Mouse (Mus musculus) stomach, embryonic 16.5 days (tissue): ENCODE results near the gene Gm10837. TPM values are rescaled to one million over a fixed set of nuclear protein-coding genes. Genes with fewer than 3 reads are reported as not detected.
"Not testable (repeated sequence)": the region's sequence is repeated elsewhere in the genome, so short reads cannot be mapped to it uniquely, and the experiment has no call there.

Experiments used
- ATAC-seq: fragments of 200-750 bp; cut with Nextera tagmentation; 2 replicates; pipeline ENCODE4 v1.8.0; 2017; ENCODE audit warnings: moderate number of reproducible peaks, moderate TSS enrichment; ENCODE audit not compliant: insufficient read depth, low FRiP score
- H3K27ac ChIP-seq: fragments of 300-500 bp; sonication (generic); 2 replicates; pipeline ENCODE4 v1.5.1; 2014; ENCODE audit warnings: low read length
- H3K27me3 ChIP-seq: fragments of 300-500 bp; sonication (generic); 2 replicates; pipeline ENCODE4 v1.6.1; 2014; ENCODE audit warnings: low read length, control low read depth, mixed read lengths; ENCODE audit not compliant: control insufficient read depth, insufficient read depth
- H3K36me3 ChIP-seq: fragments of 300-500 bp; sonication (generic); 2 replicates; pipeline ENCODE4 v1.6.1; 2014; ENCODE audit warnings: low read length; ENCODE audit not compliant: control insufficient read depth, insufficient read depth
- H3K4me1 ChIP-seq: fragments of 300-500 bp; sonication (generic); 2 replicates; pipeline ENCODE4 v1.6.1; 2014; ENCODE audit warnings: low read length, control low read depth, mixed read lengths; ENCODE audit not compliant: control insufficient read depth, insufficient read depth
- H3K4me2 ChIP-seq: fragments of 300-500 bp; sonication (generic); 2 replicates; pipeline ENCODE4 v1.6.1; 2014; ENCODE audit warnings: low read depth, low read length, mixed read lengths
- H3K4me3 ChIP-seq: fragments of 300-500 bp; sonication (generic); replicated peaks from 2 replicates; pipeline ENCODE4 v1.5.1; 2014; ENCODE audit warnings: mild to moderate bottlenecking, low read length
- H3K9ac ChIP-seq: fragments of 300-500 bp; sonication (generic); 2 replicates; pipeline ENCODE4 v1.6.1; 2014; ENCODE audit warnings: low read length
- H3K9me3 ChIP-seq: fragments of 300-500 bp; sonication (generic); replicated peaks from 2 replicates; pipeline ENCODE4 v1.6.1; 2016; ENCODE audit warnings: low read length, control low read depth; ENCODE audit not compliant: control insufficient read depth
- WGBS: fragments of 180-500 bp; shearing (Covaris S2); extraction: QIAGEN DNeasy Blood & Tissue Kit; methylation state at CpG from one replicate; pipeline ENCODE4 v1.1.7; 2014; 5-methylcytosine and 5-hydroxymethylcytosine counted together
- polyA plus RNA-seq: library from polyadenylated mRNA; unstranded; fragments of >200 nt; fragmentation: Nextera tagmentation; extraction: Ambion mirVana; gene quantifications from 2 replicates; pipeline ENCODE4 v1.2.1, GENCODE M21; 2015

Gene Gm10837
- polyA plus RNA-seq, 1 experiment from 2014 or later = not detected

- H3K4me2 ChIP-seq = no peak overlapping the region
- H3K4me3 ChIP-seq = no peak overlapping the region
- peaks cover 6% of the 10 kb centered on the region for H3K4me1 ChIP-seq
- H3K9me3 ChIP-seq = no peaks in the 10 kb centered on the region
- 64% methylated on average over 10 of the region's 10 CpGs for WGBS
- peaks cover 69% of the 10 kb centered on the region for H3K27me3 ChIP-seq
- no peaks in the 10 kb centered on the region for H3K36me3 ChIP-seq
- no peak overlapping the region for H3K27ac ChIP-seq
- H3K9ac ChIP-seq = no peak overlapping the region
- no peak for ATAC-seq
These were observed 35.4 kb upstream of the Gm10837 start for GRCm38 (mm10) chr14:122454901-122455561.

GRCm38 (mm10) chr14:122455562-122455958 is 34.8 kb upstream of the Gm10837 start:
- Histone ChIP-seq H3K27me3 (peaks cover 69% of the 10 kb centered on the region), H3K9me3 (no peaks in the 10 kb centered on the region), H3K4me1 (peaks cover 6% of the 10 kb centered on the region), H3K4me2 (no peak overlapping the region), H3K9ac (no peak overlapping the region), H3K36me3 (no peaks in the 10 kb centered on the region), H3K27ac (no peak overlapping the region), H3K4me3 (no peak overlapping the region)
- no peak for ATAC-seq
- 75% methylated on average over 4 of the region's 4 CpGs for WGBS

- not testable (repeated sequence) for H3K9me3 ChIP-seq, ATAC-seq, H3K27ac ChIP-seq, H3K9ac ChIP-seq, H3K4me1 ChIP-seq, H3K4me2 ChIP-seq, H3K4me3 ChIP-seq, H3K36me3 ChIP-seq
- peaks cover 62% of the 10 kb centered on the region for H3K27me3 ChIP-seq
- 89% methylated on average over 4 of the region's 12 CpGs for WGBS
These were observed 31.1 kb upstream of the Gm10837 start for GRCm38 (mm10) chr14:122459332-122459731.

GRCm38 (mm10) chr14:122459776-122460175 is 30.6 kb upstream of the Gm10837 start:
- no peak for ATAC-seq
- Histone ChIP-seq H3K27me3 (peaks cover 63% of the 10 kb centered on the region), H3K9ac (no peak overlapping the region), H3K9me3 (no peaks in the 10 kb centered on the region), H3K4me1 (peaks cover 14% of the 10 kb centered on the region), H3K4me3 (no peak overlapping the region), H3K4me2 (no peak overlapping the region), H3K27ac (no peak overlapping the region), H3K36me3 (no peaks in the 10 kb centered on the region)
- 86% methylated on average over 1 of the region's 1 CpGs for WGBS

- Histone ChIP-seq H3K4me2 (no peak overlapping the region), H3K27ac (no peak overlapping the region), H3K36me3 (no peaks in the 10 kb centered on the region), H3K9me3 (no peaks in the 10 kb centered on the region), H3K4me1 (peaks cover 18% of the 10 kb centered on the region), H3K27me3 (peaks cover 63% of the 10 kb centered on the region), H3K4me3 (no peak overlapping the region), H3K9ac (no peak overlapping the region)
- 55% methylated on average over 5 of the region's 5 CpGs for WGBS
- ATAC-seq = no peak
These were observed 30.2 kb upstream of the Gm10837 start for GRCm38 (mm10) chr14:122460226-122460625.

- 29% methylated on average over 3 of the region's 3 CpGs for WGBS
- H3K4me2 ChIP-seq = no peak overlapping the region
- H3K4me1 ChIP-seq = peaks cover 21% of the 10 kb centered on the region
- H3K36me3 ChIP-seq = no peaks in the 10 kb centered on the region
- no peaks in the 10 kb centered on the region for H3K9me3 ChIP-seq
- peaks cover 65% of the 10 kb centered on the region for H3K27me3 ChIP-seq
- H3K27ac ChIP-seq = no peak overlapping the region
- no peak for ATAC-seq
- H3K4me3 ChIP-seq = no peak overlapping the region
- no peak overlapping the region for H3K9ac ChIP-seq
These were observed 28.9 kb upstream of the Gm10837 start for GRCm38 (mm10) chr14:122461500-122461899.

GRCm38 (mm10) chr14:122461966-122462365 is 28.4 kb upstream of the Gm10837 start:
- Histone ChIP-seq H3K36me3 (no peaks in the 10 kb centered on the region), H3K9ac (no peak overlapping the region), H3K4me3 (no peak overlapping the region), H3K4me2 (no peak overlapping the region), H3K27ac (no peak overlapping the region), H3K4me1 (peaks cover 21% of the 10 kb centered on the region), H3K9me3 (no peaks in the 10 kb centered on the region), H3K27me3 (peaks cover 69% of the 10 kb centered on the region)
- no peak for ATAC-seq
- WGBS = 32% methylated on average over 9 of the region's 9 CpGs

- Histone ChIP-seq H3K27ac (no peak overlapping the region), H3K9ac (no peak overlapping the region), H3K36me3 (no peaks in the 10 kb centered on the region), H3K4me1 (peaks cover 21% of the 10 kb centered on the region), H3K4me2 (no peak overlapping the region), H3K27me3 (peaks cover 75% of the 10 kb centered on the region), H3K4me3 (no peak overlapping the region), H3K9me3 (no peaks in the 10 kb centered on the region)
- no peak for ATAC-seq
- 25% methylated on average over 17 of the region's 17 CpGs for WGBS
These were observed 27.7 kb upstream of the Gm10837 start for GRCm38 (mm10) chr14:122462689-122463079.

- 3% methylated on average over 40 of the region's 40 CpGs for WGBS
- H3K4me1 ChIP-seq = peaks cover 21% of the 10 kb centered on the region
- peaks cover 80% of the 10 kb centered on the region for H3K27me3 ChIP-seq
- H3K4me3 ChIP-seq = peak overlapping the region; percentile 50
- H3K9ac ChIP-seq = no peak overlapping the region
- ATAC-seq = no peak
- no peak overlapping the region for H3K27ac ChIP-seq
- no peaks in the 10 kb centered on the region for H3K9me3 ChIP-seq
- peak overlapping the region; percentile 96 for H3K4me2 ChIP-seq
- no peaks in the 10 kb centered on the region for H3K36me3 ChIP-seq
These were observed 27.2 kb upstream of the Gm10837 start for GRCm38 (mm10) chr14:122463080-122463691.
